Mouse (Mus musculus): Measurements from ENCODE around the gene Iqcd. TPM values are rescaled to one million over a fixed set of nuclear protein-coding genes. Genes with fewer than 3 reads are reported as not detected.

Iqcd gene
- polyA plus RNA-seq, 1 experiment, result 0.94 TPM

- peaks cover 28% of the 10 kb centered on the region for H3K36me3 ChIP-seq (replicated peaks; ENCODE audit: low read length)
- TF ChIP-seq GATA1 (IDR thresholded peaks at IDR 0.05; ENCODE audit: borderline replicate concordance, low read length) (no peak), FLI1 (IDR thresholded peaks at IDR 0.05; ENCODE audit: low read length) (no peak)
- peaks cover 10% of the 10 kb centered on the region for H3K27me3 ChIP-seq (replicated peaks)
- H3K4me1 ChIP-seq, result peaks cover 70% of the 10 kb centered on the region
- H3K9me3 ChIP-seq, result no peaks in the 10 kb centered on the region
- peak overlapping the region; percentile 50 for H3K4me3 ChIP-seq (replicated peaks)
Measured at GRCm38 (mm10) chr5:120562956-120563913, 25.6 kb upstream of the Iqcd start.

- TF ChIP-seq GATA1 (IDR thresholded peaks at IDR 0.05; ENCODE audit: borderline replicate concordance, low read length) (no peak), FLI1 (IDR thresholded peaks at IDR 0.05; ENCODE audit: low read length) (no peak)
- peaks cover 33% of the 10 kb centered on the region for H3K36me3 ChIP-seq (replicated peaks; ENCODE audit: low read length)
- no peak overlapping the region for H3K4me3 ChIP-seq (replicated peaks)
- peaks cover 65% of the 10 kb centered on the region for H3K4me1 ChIP-seq
- H3K9me3 ChIP-seq, result no peaks in the 10 kb centered on the region
- peaks cover 10% of the 10 kb centered on the region for H3K27me3 ChIP-seq (replicated peaks)
Measured at GRCm38 (mm10) chr5:120563914-120564311, 24.9 kb upstream of the Iqcd start.

- no peak for TF ChIP-seq FLI1 (IDR thresholded peaks at IDR 0.05; ENCODE audit: low read length)
- no peak for TF ChIP-seq GATA1 (IDR thresholded peaks at IDR 0.05; ENCODE audit: borderline replicate concordance, low read length)
- Histone ChIP-seq H3K27me3 (replicated peaks) (peaks cover 10% of the 10 kb centered on the region), H3K4me3 (replicated peaks) (no peak overlapping the region), H3K36me3 (replicated peaks; ENCODE audit: low read length) (peaks cover 39% of the 10 kb centered on the region), H3K9me3 (no peaks in the 10 kb centered on the region), H3K4me1 (peaks cover 64% of the 10 kb centered on the region)
Measured at GRCm38 (mm10) chr5:120565171-120565905, 23.5 kb upstream of the Iqcd start.

GRCm38 (mm10) chr5:120566101-120566500, 22.7 kb upstream of the Iqcd start:
- no peaks in the 10 kb centered on the region for H3K9me3 ChIP-seq
- no peak for TF ChIP-seq FLI1 (IDR thresholded peaks at IDR 0.05; ENCODE audit: low read length)
- no peak for TF ChIP-seq GATA1 (IDR thresholded peaks at IDR 0.05; ENCODE audit: borderline replicate concordance, low read length)
- H3K4me1 ChIP-seq, result peaks cover 64% of the 10 kb centered on the region
- peaks cover 8% of the 10 kb centered on the region for H3K27me3 ChIP-seq (replicated peaks)
- peaks cover 42% of the 10 kb centered on the region for H3K36me3 ChIP-seq (replicated peaks; ENCODE audit: low read length)
- no peak overlapping the region for H3K4me3 ChIP-seq (replicated peaks)

GRCm38 (mm10) chr5:120566681-120567252, 22.0 kb upstream of the Iqcd start:
- peaks cover 68% of the 10 kb centered on the region for H3K4me1 ChIP-seq
- H3K36me3 ChIP-seq (replicated peaks; ENCODE audit: low read length), result peaks cover 44% of the 10 kb centered on the region
- no peaks in the 10 kb centered on the region for H3K9me3 ChIP-seq
- peaks cover 8% of the 10 kb centered on the region for H3K27me3 ChIP-seq (replicated peaks)
- no peak for TF ChIP-seq FLI1 (IDR thresholded peaks at IDR 0.05; ENCODE audit: low read length)
- no peak for TF ChIP-seq GATA1 (IDR thresholded peaks at IDR 0.05; ENCODE audit: borderline replicate concordance, low read length)
- no peak overlapping the region for H3K4me3 ChIP-seq (replicated peaks)

- H3K9me3 ChIP-seq, result no peaks in the 10 kb centered on the region
- no peak for TF ChIP-seq FLI1 (IDR thresholded peaks at IDR 0.05; ENCODE audit: low read length)
- no peak for TF ChIP-seq GATA1 (IDR thresholded peaks at IDR 0.05; ENCODE audit: borderline replicate concordance, low read length)
- peaks cover 8% of the 10 kb centered on the region for H3K27me3 ChIP-seq (replicated peaks)
- no peak overlapping the region for H3K4me3 ChIP-seq (replicated peaks)
- peaks cover 63% of the 10 kb centered on the region for H3K4me1 ChIP-seq
- H3K36me3 ChIP-seq (replicated peaks; ENCODE audit: low read length), result peaks cover 44% of the 10 kb centered on the region
Measured at GRCm38 (mm10) chr5:120567253-120567701, 21.5 kb upstream of the Iqcd start.

GRCm38 (mm10) chr5:120567761-120568211, 21.0 kb upstream of the Iqcd start:
- TF ChIP-seq FLI1 (IDR thresholded peaks at IDR 0.05; ENCODE audit: low read length), result no peak
- no peak for TF ChIP-seq GATA1 (IDR thresholded peaks at IDR 0.05; ENCODE audit: borderline replicate concordance, low read length)
- H3K36me3 ChIP-seq (replicated peaks; ENCODE audit: low read length), result peaks cover 45% of the 10 kb centered on the region
- H3K4me1 ChIP-seq, result peaks cover 60% of the 10 kb centered on the region

GRCm38 (mm10) chr5:120568336-120568768, 20.5 kb upstream of the Iqcd start:
- Histone ChIP-seq H3K9me3 (no peaks in the 10 kb centered on the region), H3K36me3 (replicated peaks; ENCODE audit: low read length) (peaks cover 50% of the 10 kb centered on the region), H3K4me3 (replicated peaks) (no peak overlapping the region), H3K27me3 (replicated peaks) (peaks cover 8% of the 10 kb centered on the region), H3K4me1 (peaks cover 58% of the 10 kb centered on the region)
- TF ChIP-seq GATA1 (IDR thresholded peaks at IDR 0.05; ENCODE audit: borderline replicate concordance, low read length) (no peak), FLI1 (IDR thresholded peaks at IDR 0.05; ENCODE audit: low read length) (no peak)

More at GRCm38 (mm10) chr5:120567761-120568211, 21.0 kb upstream of the Iqcd start:
- Histone ChIP-seq H3K27me3 (replicated peaks) (peaks cover 8% of the 10 kb centered on the region), H3K4me3 (replicated peaks) (no peak overlapping the region), H3K9me3 (no peaks in the 10 kb centered on the region)

GRCm38 (mm10) chr5:120568964-120569363, 19.9 kb upstream of the Iqcd start:
- H3K27me3 ChIP-seq (replicated peaks), result peaks cover 8% of the 10 kb centered on the region
- no peak overlapping the region for H3K4me3 ChIP-seq (replicated peaks)
- H3K36me3 ChIP-seq (replicated peaks; ENCODE audit: low read length), result peaks cover 52% of the 10 kb centered on the region
- H3K9me3 ChIP-seq, result no peaks in the 10 kb centered on the region
- H3K4me1 ChIP-seq, result peaks cover 54% of the 10 kb centered on the region
- TF ChIP-seq FLI1 (IDR thresholded peaks at IDR 0.05; ENCODE audit: low read length), result no peak
- TF ChIP-seq GATA1 (IDR thresholded peaks at IDR 0.05; ENCODE audit: borderline replicate concordance, low read length), result no peak

Data from megakaryocyte, embryonic 14.5 days (primary cell).